Mouse (Mus musculus): ENCODE data around the gene Gpn2.
A peak's percentile ranks its signal among the peaks of the same experiment; 100 is the strongest.

The Gpn2 gene

DNA sequence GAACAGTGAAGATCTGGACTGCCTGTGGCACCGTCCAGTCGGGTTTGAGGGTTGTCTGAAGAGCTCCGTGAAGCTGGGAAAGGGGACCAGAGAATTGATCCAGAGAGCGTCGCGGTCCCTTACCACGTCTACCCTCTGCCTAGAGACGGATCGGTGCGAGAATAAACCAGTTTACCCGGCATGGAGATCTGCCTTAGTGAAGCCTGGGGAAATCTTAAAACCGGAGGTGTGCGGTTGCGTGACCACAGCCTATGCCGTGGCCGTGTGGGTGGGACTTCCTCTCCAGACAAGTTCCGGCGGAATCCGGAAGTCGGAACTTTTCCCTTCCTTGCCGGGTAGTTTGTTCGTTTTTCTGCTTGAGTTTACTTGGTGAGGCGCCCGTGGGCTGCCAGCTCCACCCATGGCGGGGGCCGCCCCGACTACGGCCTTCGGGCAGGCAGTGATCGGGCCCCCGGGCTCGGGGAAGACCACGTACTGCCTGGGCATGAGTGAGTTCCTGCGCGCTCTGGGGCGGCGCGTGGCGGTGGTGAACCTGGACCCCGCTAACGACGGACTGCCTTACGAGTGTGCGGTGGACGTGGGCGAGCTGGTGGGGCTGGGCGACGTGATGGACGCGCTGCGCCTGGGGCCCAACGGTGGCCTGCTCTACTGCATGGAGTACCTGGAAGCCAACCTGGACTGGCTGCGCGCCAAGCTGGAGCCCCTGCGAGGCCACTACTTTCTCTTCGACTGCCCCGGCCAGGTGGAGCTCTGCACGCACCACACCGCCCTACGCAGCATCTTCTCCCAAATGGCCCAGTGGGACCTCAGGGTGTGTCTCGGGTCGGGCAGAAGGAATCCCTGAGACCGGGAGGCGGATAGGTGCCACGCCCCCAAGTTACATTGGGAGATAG lies at the start of gene Gpn2:
Gpn2 (plus strand) TSS at position 304 of the 893 bp plus-strand sequence.
- peak; percentile 43 to 73 for DNase-seq (ENCODE audit: low spot score in 2 of 2)

DNA sequence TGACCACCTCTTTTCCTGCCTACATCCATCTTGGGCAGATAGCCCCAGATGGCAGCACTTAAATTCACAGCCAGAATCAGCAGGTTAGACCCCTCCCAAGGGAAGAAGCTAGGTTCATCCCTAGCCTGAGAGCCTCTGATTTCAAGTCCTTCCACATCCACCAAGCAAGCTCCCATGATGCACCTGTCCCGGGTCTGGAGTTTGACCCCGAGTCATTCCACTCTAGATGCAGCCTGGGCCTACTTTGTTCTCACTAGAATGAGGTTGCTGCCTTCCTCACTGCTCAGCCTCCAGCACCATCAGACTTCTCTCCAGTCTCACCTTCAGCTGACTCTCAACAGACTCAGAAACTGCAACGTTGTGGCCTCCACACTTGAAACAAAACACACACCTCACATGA lies 48.1 kb upstream of the Gpn2 start:
- DNase-seq (ENCODE audit: low spot score in 2 of 2), result no peak

DNA sequence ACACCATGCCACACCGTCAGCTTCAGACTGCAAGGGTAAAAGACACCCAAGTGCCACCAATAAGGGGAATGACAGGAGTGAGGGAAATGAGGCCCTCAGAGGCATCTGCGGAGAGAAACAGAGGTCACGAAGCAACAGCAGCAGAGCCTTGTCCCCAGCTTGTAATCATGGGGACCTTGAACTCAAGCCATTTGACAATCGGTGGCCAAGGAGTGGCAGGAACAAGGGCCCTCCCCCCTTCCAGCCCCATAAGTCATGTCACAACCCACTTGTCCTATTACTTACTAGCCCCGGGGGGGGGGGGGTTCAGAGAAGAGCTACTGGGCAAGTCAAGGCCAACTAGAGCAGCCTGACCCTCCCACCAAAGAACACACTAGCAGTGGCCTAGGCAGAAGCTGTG lies 47.5 kb upstream of the Gpn2 start:
- no peak for DNase-seq (ENCODE audit: low spot score in 2 of 2)

DNA sequence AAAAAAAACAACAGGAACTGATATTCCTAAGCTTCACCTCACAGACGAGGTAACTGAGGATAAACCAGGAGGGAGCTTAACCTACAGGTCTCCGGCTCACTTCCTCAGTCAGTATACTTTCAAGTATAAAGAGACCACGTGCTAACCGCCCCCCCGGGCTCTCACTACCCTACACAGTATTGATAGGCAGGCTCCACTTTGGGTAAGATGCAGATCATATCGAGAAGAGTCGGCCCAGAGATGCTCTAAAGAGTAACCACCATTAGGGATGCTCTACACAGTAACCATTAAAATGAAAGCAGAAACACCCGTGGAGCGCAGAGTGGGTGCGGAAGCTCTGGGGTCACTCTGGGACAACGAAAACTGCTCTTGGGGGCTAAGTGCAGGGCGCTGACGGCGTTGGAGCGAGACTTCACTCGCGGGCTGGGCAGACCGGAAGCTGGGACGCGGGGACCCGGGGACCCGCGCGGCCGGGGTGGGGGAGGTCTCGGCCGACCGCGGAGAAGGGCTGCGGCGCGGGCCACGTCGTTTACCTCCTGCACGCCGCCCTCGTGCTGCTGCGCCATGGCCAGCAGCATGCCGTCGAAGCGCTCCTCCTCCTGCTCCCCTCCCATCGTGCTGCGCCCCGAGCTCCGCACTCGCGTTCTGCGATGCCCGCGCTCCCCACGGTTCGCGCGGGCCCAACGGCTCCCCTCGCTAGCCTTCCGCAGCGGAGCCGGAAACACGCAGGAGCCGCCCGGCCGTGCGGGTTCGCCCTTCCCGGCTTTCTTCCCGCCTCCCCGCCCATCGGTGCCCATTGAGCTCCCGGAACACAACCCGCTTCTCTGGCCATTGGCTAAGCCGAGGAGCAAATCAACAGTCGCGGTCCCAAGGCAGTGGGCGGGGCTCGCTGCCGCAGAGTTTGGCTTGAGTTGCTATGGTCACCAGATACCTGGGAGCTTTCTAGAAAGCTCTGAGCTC lies 38.6 kb upstream of the Gpn2 start, which contains the start of gene Nudc:
Nudc (minus strand) TSS at position 725 of the 960 bp plus-strand sequence.
- peak; percentile 81 to 96 for DNase-seq (ENCODE audit: low spot score in 2 of 2)

- no peak for DNase-seq (ENCODE audit: low spot score in 2 of 2)
Measured at GRCm38 (mm10) chr4:133552029-133552428, 32.1 kb upstream of the Gpn2 start.

- no peak for DNase-seq (ENCODE audit: low spot score in 2 of 2)
Measured at GRCm38 (mm10) chr4:133552768-133553447, 31.3 kb upstream of the Gpn2 start, which contains the start of gene Nr0b2. Nr0b2 (plus strand) TSS chr4:133553376.

DNA sequence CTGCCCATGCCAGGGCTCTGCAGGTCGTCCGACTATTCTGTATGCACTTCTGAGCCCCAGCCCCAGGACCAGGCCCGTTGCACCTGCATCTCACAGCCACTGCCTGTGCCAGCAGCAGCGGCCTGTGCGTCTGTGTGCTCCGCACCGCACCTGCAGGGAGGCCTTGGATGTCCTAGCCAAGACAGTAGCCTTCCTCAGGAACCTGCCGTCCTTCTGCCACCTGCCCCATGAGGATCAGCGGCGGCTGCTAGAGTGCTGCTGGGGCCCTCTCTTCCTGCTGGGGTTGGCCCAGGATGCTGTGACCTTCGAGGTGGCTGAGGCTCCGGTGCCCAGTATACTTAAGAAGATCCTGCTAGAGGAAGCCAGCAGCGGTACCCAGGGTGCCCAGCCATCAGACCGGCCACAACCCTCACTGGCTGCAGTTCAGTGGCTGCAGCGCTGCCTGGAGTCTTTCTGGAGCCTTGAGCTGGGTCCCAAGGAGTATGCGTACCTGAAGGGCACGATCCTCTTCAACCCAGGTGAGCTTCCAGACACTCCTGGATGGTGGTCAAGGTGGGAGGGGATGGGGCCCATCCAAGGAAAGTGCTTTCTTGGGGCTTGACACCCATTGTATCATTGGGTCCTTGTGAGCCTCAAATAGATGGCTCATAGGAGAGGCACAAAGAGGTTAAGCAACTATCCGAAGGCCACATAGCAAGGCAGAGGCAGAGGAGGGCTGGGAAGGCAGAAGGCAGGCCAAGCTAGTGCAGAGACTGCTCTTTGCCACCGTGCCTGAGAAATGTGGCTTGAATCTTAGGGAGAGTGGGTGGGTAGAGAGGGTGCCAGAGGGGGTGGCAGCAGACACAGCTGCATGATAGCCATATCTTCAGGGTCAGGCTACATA lies 30.5 kb upstream of the Gpn2 start:
- no peak for DNase-seq (ENCODE audit: low spot score in 2 of 2)

DNA sequence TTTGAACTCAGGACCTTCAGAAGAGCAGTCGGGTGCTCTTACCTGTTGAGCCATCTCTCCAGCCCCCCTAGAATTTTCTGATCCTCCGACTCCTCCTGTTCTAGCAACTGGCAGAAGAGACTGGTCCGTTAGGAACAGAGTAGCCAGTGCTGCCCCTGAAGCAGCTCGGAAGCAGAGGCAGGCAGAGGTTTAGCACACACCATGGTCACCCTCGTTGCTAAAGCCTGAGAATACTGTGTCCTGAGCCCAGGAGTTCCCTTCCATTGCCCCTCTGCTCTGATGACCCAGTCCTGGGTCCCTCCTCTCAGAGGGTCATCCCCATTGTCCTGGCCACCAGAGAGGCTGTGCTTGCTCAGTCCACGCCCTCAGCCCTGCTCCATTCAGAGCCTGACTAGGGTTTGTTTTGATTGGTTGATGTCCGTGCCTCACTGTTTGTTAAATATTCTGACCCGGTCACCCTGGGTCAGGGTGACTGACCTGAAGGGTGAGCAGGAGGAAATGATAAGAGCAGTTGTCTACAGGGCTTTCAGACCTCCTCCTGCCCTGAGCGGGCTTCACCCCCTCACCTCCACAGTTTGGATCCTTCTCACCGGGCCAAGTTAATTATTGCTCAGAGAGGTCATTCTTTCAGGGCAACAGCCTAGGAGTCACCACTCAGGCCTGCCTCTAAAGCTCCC lies 27.0 kb upstream of the Gpn2 start:
- DNase-seq (ENCODE audit: low spot score in 2 of 2), result no peak

DNA sequence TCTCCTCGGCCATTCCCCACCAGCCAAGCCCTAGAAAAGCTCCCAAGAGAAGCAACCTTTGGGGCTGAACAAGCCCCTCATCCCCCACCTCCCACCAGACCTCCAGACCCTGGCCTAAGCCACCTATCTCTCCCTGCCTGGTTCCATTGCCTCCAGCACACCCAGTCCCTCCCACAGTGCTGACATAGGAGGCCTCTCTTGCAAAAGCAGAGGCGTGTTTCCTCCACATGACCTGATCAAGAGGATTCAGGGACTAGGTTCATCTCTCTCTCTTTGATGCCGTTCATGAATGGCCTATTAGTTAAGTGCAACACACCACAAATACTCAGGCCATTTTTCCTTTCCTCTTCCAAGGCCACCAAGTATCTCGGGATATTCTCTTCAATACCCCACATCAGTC lies 24.3 kb upstream of the Gpn2 start:
- DNase-seq (ENCODE audit: low spot score in 2 of 2), result no peak

DNA sequence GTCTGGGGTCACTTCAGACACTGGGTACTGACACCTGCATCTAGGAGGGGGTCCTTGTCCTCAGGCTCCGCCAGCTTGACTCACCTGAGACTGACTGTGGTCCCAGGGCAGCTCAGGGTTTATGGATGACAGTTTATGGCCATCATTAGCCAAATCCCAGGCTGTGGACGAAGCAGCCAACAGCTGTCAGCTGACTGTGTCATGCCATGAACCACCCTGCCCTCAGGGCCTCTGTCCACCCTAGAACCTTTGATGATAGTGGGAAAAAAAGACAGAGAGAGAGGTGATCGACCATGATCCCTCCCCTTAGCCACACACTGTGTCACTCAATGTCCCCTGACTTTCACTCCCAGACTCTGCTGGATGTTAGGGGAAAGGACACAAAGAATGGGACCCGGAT lies 22.5 kb upstream of the Gpn2 start:
- no peak for DNase-seq (ENCODE audit: low spot score in 2 of 2)

DNA sequence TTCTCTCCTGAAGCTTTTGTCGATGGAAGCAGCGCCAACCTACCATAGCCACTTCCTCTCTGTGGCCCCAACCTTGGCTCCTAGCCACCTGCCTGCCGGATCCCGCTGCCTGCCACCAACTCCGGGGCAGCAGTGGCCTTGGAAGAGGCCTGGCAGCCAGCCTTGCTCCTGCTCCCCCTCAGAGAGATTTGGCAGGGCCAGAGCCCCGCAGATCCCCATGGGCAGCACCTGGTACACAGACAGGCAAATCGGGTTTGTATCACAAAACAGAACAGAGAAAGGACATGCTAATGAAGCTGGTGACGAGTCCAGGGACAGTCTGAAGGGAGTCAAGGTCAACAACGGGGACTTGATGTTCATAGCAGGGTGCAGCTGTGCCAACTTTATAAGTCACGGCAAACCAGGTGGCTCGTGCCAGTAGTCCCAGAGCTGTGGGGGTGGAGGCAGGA lies 21.0 kb upstream of the Gpn2 start:
- DNase-seq (ENCODE audit: low spot score in 2 of 2), result no peak

DNA sequence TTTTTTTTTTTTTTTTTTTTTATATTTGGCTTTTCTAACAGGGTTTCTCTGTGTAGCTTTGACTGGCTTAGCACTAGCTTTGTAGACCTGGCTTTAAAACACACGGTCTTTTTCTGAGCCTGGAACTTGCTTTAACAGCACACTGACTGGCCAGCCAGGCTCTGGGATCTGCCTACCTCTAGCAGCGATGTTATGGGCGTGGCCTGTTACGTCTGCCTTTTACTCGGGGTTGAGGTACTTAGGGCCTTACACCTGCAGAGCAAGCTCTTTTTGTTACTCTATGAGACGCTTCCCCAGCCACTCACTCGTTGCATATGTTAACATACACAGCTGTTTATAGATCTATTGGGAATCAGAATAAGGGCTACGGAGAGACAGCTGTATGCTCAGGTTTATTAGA lies 16.9 kb upstream of the Gpn2 start:
- DNase-seq (ENCODE audit: low spot score in 2 of 2), result no peak

- DNase-seq (ENCODE audit: low spot score in 2 of 2), result no peak
Measured at GRCm38 (mm10) chr4:133569291-133570065, 14.7 kb upstream of the Gpn2 start.

- DNase-seq (ENCODE audit: low spot score in 2 of 2), result no peak
Measured at GRCm38 (mm10) chr4:133570066-133570466, 14.1 kb upstream of the Gpn2 start.

- peak; percentile 86 to 89 for DNase-seq (ENCODE audit: low spot score in 2 of 2)
Measured at GRCm38 (mm10) chr4:133574070-133574842, 9.9 kb upstream of the Gpn2 start, which contains the start of gene Gpatch3. Gpatch3 (plus strand) TSS chr4:133574745.

DNA sequence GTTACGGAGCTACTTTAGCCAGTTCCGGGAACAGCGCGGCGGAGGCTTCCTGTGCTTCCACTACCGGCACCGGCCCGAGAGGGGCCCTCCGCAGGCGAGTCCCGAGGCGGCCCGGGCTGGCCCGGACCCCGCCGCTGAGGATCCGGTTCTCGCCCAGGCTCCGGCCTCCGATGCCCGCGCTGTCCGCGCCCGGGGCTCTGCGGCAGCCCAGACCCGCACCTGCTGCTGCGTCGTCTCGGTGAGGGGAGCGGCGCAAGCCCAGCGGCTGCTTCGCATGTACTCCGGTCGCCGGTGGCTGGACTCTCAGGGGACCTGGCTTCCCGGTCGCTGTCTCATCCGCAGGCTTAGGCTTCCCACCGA lies 9.3 kb upstream of the Gpn2 start:
- DNase-seq (ENCODE audit: low spot score in 2 of 2), result no peak

DNA sequence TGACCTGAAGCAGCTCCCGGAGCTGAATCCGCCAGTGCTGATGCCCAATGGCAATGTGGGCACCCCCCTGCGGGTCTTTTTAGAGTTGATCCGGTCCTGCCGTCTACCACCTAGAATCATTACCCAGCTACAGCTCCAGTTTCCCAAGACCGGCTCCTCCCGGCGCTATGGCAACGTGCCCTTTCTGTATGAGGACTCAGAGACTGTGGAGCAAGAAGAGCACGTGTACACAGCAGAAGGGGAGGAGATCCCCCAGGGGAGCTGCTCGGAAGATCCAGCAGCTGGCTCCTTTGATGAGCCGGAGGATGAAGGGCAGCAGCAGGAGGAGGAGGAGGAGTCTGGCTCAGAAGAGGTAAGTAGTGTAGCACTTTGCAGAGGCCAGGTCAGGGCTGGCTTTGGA lies 6.2 kb upstream of the Gpn2 start:
- no peak for DNase-seq (ENCODE audit: low spot score in 2 of 2)

GRCm38 (mm10) chr4:133583690-133584058 lies 488 bp upstream of the Gpn2 start:
- DNase-seq (ENCODE audit: low spot score in 2 of 2), result no peak

DNA sequence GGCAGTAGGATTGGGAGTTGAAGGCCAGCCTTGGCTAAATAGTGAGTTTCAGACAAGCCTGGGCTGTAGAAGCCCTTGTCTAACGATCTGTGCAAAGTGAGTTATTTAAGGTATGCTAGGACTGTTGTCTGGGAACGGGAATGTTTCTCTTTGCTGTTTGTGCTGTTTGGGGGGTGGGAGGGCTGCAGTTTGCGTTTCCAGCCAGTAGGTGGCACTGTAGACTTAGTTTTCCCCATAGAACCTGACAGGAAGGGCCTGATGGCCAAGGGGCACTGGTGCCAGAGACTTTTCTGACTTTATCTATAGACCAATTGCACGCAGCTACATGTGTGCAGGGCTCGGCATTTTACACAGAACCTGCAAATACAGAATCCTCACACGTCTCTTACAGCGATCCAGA lies 8.4 kb downstream of the Gpn2 start:
- DNase-seq (ENCODE audit: low spot score in 2 of 2), result no peak

Data from urinary bladder, adult 18-20 months (tissue).